Mouse (Mus musculus): ENCODE measurements around the gene Cel.

The Cel gene

DNA sequence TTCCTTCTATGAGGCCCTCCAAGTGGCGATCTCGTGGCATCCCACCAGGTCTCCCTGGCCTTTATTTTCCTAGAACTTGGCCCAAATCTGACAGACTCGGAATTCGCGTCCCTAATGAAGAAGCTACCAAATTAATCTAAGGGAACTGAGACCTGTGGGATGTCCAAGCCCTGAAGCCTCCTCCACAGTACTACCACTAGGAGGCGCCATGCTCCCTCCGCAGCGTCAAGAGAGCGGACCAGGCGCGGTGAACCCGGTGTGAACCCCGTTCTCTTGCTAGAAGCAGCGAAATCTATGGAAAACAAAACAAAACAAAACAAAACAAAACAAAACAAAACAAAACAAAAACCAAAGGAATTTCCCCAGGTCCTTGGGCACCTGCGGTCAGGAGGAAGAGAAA is 29.6 kb upstream of the Cel start:
- in situ Hi-C loops (cut with MboI; ENCODE audit: low pct_unique_long_range_greater_than_20kb in 1 of 2, low sequenced_read_pairs in 2 of 2, unreplicated experiment in 1 of 2), result no loop called here

DNA sequence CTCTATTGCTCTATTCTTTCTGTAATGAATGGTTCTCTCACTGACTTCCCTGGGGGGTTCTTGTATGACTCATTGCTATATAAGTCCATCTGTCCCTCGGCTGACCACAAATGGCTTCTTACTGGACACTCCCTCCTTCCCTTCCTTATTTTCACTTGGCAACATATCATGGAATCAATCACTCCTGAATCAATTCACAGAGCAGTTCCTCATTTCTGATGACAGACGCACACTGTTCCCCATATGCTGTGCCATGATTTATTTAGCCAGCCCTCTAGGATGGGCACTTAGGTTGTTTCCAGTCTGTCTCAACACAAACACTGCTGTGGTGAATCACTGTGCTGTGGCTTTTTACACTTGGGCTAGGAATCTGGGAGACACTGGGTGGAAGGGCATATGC is 28.3 kb upstream of the Cel start:
- in situ Hi-C loops (cut with MboI; ENCODE audit: low pct_unique_long_range_greater_than_20kb in 1 of 2, low sequenced_read_pairs in 2 of 2, unreplicated experiment in 1 of 2), result no loop called here

DNA sequence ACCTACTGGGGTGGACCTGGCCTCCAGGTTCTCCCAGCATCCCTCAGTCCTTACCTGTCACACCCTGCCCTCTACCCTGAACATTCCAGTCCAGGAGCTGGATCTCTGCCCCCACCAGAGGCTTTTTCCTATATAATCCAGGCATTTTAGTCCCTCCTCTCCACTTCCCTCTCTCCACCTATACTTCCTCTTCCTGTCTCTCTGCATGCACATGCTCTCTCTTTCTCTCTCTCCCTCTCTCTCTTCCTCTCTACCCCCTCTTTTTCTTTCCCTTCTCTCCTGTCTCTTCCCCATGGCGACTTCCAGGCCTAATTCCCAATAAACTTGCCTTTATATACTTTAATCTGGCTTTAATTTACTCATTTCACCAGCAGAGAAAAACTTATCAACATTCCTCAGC is 25.4 kb upstream of the Cel start:
- in situ Hi-C loops (cut with MboI; ENCODE audit: low pct_unique_long_range_greater_than_20kb in 1 of 2, low sequenced_read_pairs in 2 of 2, unreplicated experiment in 1 of 2), result no loop called here

DNA sequence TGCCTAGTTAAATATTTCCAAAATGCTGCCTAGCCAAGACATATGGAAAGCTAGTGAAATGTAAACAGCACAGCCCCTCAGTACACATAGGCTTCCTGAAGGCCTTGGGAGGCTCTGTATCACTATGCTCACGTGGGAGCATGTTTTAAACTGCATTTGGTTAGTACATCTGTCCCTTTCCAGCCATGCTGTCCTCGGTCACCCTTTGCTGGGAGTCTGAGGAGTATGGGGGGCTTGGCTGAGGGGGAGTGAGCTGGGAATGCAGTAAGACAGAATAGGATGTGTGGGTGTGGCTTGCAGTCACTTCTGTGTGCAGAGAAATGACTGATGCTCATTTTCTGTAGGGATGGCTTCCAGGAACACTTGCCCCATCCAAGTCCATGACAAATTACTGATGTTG is 22.5 kb upstream of the Cel start:
- in situ Hi-C loops (cut with MboI; ENCODE audit: low pct_unique_long_range_greater_than_20kb in 1 of 2, low sequenced_read_pairs in 2 of 2, unreplicated experiment in 1 of 2), result no loop called here

DNA sequence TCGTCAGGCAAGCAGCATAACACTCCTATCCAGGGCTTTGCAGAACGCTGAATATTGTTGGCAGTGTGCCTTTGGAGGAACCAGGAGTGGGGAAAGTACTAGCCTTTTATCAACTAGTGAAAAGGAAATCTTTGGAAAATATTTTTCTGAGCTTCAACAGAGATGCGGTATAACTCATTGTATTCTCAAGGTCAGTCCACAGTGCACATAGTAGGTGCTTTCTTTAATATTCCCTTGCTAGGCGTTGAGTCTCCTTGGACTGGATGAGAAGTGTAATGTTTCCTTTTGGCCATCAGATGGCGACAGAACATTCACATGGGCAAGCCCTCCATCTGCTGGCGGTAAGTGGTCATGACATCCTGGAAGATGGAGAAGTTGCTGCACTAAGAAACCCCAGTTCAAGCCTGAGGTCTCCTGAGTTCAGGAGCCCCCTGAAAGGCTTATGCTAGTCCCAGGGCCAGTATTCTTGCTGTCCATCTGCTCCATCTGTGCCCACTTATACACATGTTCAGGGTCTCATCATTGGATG is 21.9 kb upstream of the Cel start:
- in situ Hi-C loops (cut with MboI; ENCODE audit: low pct_unique_long_range_greater_than_20kb in 1 of 2, low sequenced_read_pairs in 2 of 2, unreplicated experiment in 1 of 2), result no loop called here

DNA sequence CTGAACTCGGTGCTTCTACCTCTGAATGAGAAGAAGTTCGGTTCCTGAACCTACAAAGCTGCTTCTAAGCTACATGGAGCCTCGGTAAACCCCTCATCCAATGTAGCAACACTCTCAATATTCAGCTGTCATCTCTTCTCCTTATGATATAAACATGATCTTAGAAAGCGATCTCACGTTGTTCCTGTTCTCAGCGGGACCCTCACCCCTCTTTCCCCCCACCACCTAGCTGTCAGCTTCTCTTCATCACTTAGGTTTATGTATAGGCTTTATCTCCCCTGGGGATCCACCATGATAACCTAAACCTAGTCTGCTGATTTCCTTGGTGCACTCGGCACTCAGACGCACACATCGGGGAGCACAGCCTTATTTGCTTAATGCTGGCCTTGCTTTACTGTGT is 20.4 kb upstream of the Cel start, which contains the start of gene Gtf3c5:
Gene Gtf3c5, minus strand, starts transcription at position 101 of the 400 bp plus-strand sequence.
- in situ Hi-C loops (cut with MboI; ENCODE audit: low pct_unique_long_range_greater_than_20kb in 1 of 2, low sequenced_read_pairs in 2 of 2, unreplicated experiment in 1 of 2), result no loop called here

DNA sequence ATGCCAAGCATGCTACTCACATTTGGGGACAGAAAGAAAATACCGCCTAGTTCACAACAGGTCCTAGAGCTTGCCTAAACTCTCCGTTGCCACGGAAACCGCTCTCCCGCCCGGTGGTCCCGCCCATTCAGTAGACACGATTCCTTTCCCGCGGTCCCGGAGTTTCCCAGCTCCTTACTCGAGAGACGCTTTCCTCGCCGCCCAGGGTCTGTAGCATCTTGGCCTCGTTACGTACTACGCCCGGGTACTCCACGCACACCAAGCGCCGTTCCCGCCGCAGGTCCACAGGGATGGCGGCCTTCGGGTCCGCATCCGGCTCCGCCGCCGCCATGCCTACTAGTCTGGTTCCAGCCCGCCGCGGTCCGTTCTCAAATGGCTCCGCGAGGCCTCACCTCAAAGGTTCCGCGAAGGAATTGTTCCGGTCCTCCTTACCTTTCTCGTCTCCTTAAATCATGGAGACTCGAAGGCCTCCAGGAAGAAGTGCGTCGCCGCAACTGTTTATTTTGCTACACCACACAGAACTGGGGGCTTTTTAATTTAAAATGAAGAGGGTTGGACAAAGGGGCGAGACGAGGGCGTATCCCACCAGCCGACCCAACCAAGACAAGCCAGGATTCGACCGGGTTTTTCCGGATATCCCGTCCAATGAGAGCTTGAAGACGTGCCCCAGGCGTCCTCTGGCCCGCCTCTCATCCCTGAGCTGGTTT is 19.6 kb upstream of the Cel start:
- in situ Hi-C loops (cut with MboI; ENCODE audit: low pct_unique_long_range_greater_than_20kb in 1 of 2, low sequenced_read_pairs in 2 of 2, unreplicated experiment in 1 of 2), result no loop called here

DNA sequence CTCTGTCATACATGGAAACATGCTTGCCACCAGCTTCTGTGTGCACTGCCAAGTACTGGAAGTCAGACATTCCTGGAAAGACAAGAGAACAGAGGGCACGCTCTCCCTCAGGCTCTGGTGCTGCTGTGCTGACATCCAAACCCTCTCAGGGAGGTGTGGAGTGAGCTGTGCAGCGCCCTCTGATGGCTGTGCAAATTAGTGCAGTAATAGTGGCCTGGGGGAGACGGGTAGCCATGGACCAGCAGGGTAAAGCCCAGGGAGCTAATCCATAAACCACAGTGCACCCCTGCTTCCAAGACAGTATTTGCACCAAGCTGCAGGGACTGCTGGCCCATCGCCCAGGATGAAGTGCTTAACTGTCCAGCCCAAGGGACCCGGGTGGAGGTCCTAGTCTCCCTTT is 14.8 kb upstream of the Cel start:
- in situ Hi-C loops (cut with MboI; ENCODE audit: low pct_unique_long_range_greater_than_20kb in 1 of 2, low sequenced_read_pairs in 2 of 2, unreplicated experiment in 1 of 2), result no loop called here

DNA sequence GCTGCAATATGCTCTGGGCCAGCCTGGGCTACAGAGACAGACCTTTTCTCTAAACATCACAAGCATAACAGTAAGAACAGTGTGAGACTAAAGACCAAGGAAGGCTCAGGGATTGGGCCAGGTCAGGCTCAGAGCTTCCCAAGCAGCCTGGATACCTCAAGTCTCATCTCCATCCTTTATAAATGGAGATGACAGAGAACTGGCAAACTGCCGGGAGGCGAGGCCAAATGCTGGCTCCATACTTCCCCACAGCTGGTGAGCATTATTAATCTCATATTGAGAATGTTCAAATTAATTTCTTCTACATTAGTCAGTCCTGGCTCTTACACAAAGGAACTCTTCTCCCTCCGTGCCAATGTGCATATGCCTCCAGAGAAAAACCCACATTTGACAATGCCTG is 13.6 kb upstream of the Cel start:
- in situ Hi-C loops (cut with MboI; ENCODE audit: low pct_unique_long_range_greater_than_20kb in 1 of 2, low sequenced_read_pairs in 2 of 2, unreplicated experiment in 1 of 2), result no loop called here

DNA sequence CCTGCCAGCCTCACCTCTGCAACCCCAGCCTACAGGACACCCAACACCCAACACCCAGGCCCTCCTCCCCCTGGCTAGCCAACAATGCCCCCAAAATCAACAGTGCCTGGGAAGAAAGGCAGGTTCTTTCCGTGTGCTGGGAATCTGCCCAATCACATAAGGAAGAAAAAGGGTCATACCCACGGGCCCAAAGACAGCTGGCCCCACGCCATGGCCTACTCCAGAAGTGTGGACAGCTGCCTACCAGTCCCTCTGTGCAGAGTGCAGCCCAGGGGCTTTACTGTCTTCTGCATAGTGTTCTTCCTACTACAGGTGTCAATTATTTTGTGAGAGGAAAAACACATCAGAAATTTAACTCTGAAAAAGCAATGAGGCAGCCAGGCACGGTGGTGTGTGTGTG is 12.1 kb upstream of the Cel start:
- in situ Hi-C loops (cut with MboI; ENCODE audit: low pct_unique_long_range_greater_than_20kb in 1 of 2, low sequenced_read_pairs in 2 of 2, unreplicated experiment in 1 of 2), result no loop called here

DNA sequence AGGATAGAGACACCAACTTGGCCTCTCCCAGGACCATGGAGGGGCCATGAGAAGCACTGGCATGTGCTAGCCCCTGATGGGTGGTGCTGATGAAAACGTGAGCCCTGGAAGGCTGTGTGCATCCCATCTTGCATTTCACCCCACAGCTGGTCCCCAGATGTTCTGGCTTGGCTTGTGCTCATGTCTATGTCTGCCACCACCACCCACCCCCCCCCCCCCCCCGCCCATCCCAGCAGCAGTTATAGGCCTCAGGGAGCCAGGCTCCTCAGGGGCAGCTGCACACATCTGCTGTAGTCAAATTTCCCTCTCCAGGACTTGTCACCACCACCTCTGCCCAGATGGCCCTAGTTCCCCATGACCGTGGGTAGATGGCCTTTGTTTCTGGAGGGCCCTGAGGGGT is 6.7 kb upstream of the Cel start:
- in situ Hi-C loops (cut with MboI; ENCODE audit: low pct_unique_long_range_greater_than_20kb in 1 of 2, low sequenced_read_pairs in 2 of 2, unreplicated experiment in 1 of 2), result loop anchor here in 1 of 2 experiments (25.0 kb wide), 1 partner anchor 358 kb away; no protein-coding TSS in a partner anchor

DNA sequence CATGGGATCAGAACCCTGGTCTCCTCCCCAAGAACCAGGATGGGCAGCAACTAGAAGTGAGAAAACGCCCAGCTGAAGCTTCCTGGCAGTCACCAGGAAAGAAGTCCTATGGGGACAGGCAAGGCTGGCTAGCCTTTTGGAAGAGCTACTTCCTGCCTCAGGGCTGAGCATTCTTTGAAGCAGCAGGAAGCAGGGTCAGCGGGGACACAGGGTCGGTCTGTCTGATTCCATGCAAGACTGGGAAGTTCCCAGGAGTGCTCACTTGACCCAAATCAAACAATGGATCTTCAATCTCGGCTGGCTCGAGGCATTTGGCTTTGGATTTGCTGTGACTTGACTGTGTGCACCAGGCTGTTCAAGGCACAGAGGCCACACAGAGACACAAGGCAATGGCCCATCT is 3.3 kb upstream of the Cel start:
- in situ Hi-C loops (cut with MboI; ENCODE audit: low pct_unique_long_range_greater_than_20kb in 1 of 2, low sequenced_read_pairs in 2 of 2, unreplicated experiment in 1 of 2), result loop anchor here in 1 of 2 experiments (25.0 kb wide), 1 partner anchor 354 kb away; no protein-coding TSS in a partner anchor

DNA sequence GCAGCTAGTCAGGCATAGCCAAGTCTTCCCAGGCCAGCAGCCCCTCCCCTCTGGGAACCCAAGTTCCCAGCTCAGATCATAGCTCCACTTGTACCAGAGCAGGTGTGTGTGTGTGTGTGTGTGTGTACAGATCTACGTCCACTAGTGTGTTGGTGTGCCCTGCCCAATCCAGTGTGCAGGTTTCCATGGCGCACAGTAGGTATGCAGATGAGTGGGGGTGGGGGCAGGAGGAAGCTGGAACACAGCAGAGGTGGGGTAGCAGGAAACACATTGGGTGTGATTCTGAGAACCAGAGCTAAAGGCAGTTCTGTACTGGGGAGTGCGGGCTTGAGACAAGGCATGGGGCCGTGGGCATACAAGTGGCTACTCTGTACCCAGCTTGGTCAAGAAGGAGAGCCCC is 1.2 kb upstream of the Cel start:
- in situ Hi-C loops (cut with MboI; ENCODE audit: low pct_unique_long_range_greater_than_20kb in 1 of 2, low sequenced_read_pairs in 2 of 2, unreplicated experiment in 1 of 2), result loop anchor here in 1 of 2 experiments (25.0 kb wide), 1 partner anchor 352 kb away; no protein-coding TSS in a partner anchor

DNA sequence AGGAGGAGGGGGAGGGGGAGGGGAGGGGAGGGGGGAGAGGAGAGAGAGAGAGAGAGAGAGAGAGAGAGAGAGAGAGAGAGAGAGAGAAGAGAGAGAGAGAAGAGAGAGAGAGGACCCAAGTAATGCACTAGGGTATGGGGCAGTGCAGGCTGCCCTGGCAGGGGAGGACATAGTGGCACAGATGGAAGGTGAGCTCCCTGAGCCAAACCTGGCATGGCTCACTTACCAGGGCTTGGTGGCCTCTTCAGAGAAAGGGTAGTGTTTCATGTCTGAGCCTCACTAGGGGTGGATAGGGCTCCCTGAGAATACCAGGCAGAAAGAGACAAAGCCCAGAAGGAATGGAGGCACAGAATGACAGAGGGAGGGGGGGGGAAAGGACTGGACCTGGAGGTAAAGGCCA is 627 bp upstream of the Cel start:
- in situ Hi-C loops (cut with MboI; ENCODE audit: low pct_unique_long_range_greater_than_20kb in 1 of 2, low sequenced_read_pairs in 2 of 2, unreplicated experiment in 1 of 2), result loop anchor here in 1 of 2 experiments (25.0 kb wide), 1 partner anchor 352 kb away; no protein-coding TSS in a partner anchor

DNA sequence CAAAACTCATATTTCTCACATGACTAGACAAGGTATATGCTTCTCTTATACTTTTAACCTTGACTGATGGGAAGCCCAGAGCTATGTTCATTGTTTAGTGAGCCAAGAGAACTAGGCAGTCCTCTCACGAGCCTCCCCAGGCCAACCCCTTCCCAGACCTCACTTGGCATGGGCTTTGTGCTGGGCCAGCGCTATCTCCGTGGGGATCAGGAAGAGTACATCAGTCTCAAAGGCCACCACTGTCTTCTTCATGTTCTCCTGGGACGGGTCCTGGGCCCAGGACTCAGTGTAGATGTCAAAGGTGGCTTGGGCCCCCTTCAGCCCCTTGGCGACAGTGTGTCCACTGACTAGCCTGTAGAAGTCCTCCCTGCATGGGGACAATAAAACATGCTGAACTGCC is 5.8 kb downstream of the Cel start:
- in situ Hi-C loops (cut with MboI; ENCODE audit: low pct_unique_long_range_greater_than_20kb in 1 of 2, low sequenced_read_pairs in 2 of 2, unreplicated experiment in 1 of 2), result loop anchor here in 1 of 2 experiments (25.0 kb wide), 1 partner anchor 345 kb away; no protein-coding TSS in a partner anchor

DNA sequence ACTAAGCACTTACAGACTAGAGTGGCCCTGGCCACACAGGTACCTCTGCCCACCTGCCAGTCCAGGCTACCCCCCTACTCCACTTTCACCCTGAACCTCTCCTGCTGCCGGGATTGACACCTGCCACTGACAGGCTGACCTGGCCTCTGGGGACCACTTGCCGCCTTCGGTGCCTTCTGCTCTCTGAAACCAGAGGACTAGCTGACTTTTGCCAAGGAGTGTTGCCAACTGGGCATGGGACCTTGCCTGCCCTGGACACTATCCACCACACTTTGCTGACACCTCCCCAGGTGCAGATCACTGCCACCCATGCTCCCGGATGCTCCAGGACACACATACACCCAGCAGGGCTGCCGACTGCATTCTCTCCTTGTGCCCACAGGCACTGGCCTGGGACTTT is 10.9 kb downstream of the Cel start:
- in situ Hi-C loops (cut with MboI; ENCODE audit: low pct_unique_long_range_greater_than_20kb in 1 of 2, low sequenced_read_pairs in 2 of 2, unreplicated experiment in 1 of 2), result loop anchor here (5.0 to 25.0 kb wide), 2 partner anchors 35 to 340 kb away; no protein-coding TSS in a partner anchor

DNA sequence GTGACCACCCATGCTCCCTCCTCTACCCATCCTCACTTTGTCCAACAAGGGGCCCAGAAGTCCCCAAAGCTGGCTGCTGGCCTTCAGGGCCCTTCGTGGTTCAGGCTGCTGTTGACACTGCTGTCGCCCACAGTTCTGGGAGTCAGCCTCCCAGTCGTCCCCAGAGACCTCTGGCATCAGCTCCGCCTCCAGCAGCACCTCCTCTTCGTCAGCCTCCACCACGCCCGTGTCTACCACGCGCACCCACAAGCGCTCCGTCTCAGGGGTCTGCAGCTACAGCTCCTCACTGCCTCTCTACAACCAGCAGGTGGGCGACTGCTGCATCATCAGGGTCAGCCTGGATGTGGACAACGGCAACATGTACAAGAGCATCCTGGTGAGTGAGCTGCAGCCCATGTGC is 14.0 kb downstream of the Cel start:
- in situ Hi-C loops (cut with MboI; ENCODE audit: low pct_unique_long_range_greater_than_20kb in 1 of 2, low sequenced_read_pairs in 2 of 2, unreplicated experiment in 1 of 2), result no loop called here

DNA sequence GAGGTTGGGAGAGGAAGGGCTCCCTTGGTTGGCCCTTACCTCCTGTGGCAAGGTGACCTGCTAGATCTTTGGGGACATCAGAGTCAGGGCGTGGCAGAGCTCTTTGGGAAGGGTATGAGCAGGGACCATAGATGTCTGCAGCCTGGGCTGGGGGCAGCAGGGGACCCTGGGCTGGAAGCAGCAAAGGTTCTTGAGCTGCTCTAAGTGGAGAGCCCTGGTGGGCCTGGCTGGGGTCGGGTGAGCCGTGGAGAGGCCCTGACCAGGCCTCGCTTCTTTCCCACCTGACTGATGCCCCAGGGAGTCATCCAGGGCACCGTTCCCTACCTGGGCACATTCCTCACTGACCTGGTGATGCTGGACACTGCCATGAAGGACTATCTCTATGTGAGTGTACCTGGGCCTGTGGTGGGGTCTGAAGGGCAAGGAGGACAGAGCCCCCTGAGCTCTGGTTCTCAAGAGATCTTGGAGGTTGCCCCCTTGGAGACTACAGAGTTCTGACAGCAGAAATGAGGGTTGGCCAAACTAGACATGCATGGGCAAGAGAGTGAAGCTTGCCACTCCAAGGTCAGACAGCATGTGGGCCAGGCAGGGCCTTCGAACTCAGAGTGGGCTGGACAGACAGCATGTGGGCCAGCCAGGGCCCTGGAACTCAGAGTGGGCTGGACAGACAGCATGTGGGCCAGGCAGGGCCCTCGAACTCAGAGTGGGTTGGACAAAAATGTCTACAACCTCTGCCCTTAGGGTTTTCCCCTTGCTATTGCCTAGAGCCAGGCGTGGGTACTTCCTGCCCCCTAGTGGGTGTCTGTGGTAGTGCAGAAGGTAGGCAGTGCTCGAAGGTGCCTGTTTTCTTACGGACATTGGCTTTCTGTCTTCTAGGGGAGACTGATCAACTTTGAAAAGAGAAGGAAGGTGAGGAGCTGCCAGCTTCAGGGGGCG is 15.7 kb downstream of the Cel start:
- in situ Hi-C loops (cut with MboI; ENCODE audit: low pct_unique_long_range_greater_than_20kb in 1 of 2, low sequenced_read_pairs in 2 of 2, unreplicated experiment in 1 of 2), result no loop called here

DNA sequence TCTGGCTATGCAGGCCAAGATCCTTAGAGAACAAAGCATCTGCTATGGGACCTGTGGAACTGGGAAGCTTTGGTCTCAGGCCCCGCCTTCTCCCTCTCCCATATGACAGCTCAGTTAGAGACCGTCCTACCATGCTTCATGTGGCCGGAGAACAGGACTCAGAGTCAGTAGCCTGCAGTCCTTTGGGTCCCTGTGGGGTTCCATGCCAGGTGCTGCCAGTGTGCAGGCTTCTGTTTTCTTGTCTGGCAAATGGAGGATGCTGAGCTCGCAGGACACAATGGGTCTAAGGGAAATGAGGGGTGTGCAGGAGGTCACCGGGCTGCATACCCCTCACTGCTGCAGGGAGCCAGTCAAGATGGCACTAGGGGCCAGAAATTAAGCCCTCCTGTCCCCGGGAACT is 16.6 kb downstream of the Cel start:
- in situ Hi-C loops (cut with MboI; ENCODE audit: low pct_unique_long_range_greater_than_20kb in 1 of 2, low sequenced_read_pairs in 2 of 2, unreplicated experiment in 1 of 2), result no loop called here

All from mouse embryonic stem cell (cell line).